Mouse (Mus musculus) testis, adult 2 months (tissue): ENCODE data around the gene Chl1. TPM values are rescaled to one million over a fixed set of nuclear protein-coding genes. Genes with fewer than 3 reads are reported as not detected.

Experiments
- H3K27ac ChIP-seq: fragments of 200-500 bp; 2 replicates; pipeline ENCODE4 v1.5.1; 2012; ENCODE audit warnings: low read depth, low read length; ENCODE audit not compliant: control insufficient read depth, insufficient read depth
- H3K27me3 ChIP-seq: fragments of 200-500 bp; 2 replicates; pipeline ENCODE4 v1.6.1; 2012; ENCODE audit warnings: mild to moderate bottlenecking, low read length, moderate library complexity; ENCODE audit not compliant: control insufficient read depth, insufficient read depth
- H3K36me3 ChIP-seq: fragments of 200-500 bp; 2 replicates; pipeline ENCODE4 v1.6.1; 2012; ENCODE audit warnings: mild to moderate bottlenecking, low read length; ENCODE audit not compliant: control insufficient read depth, insufficient read depth
- H3K4me1 ChIP-seq: fragments of 200-500 bp; 2 replicates; pipeline ENCODE4 v1.6.1; 2012; ENCODE audit warnings: low read length; ENCODE audit not compliant: control insufficient read depth, insufficient read depth
- H3K4me3 ChIP-seq: fragments of 200-500 bp; 2 replicates; pipeline ENCODE4 v1.5.1; 2012; ENCODE audit warnings: low read depth, mild to moderate bottlenecking, low read length, moderate library complexity, mixed read lengths; ENCODE audit not compliant: control insufficient read depth
- CTCF ChIP-seq: fragments of 200-500 bp; IDR thresholded peaks from 2 replicates; pipeline ENCODE4 v1.5.1; 2012; ENCODE audit warnings: low read depth, mild to moderate bottlenecking, inconsistent platforms, low read length, moderate library complexity; ENCODE audit not compliant: control insufficient read depth, insufficient read depth, insufficient replicate concordance
- POLR2A ChIP-seq: fragments of 200-500 bp; IDR thresholded peaks from 2 replicates; pipeline ENCODE4 v1.6.1; 2012; ENCODE audit warnings: low read depth, mild to moderate bottlenecking, inconsistent platforms, low read length, moderate library complexity; ENCODE audit not compliant: control insufficient read depth
- polyA plus RNA-seq: library from polyadenylated mRNA; depleted of rRNA; stranded (reverse); fragments of >200 nt; gene quantifications from 2 replicates; pipeline ENCODE4 v1.2.3, GENCODE M21; 2012

Gene Chl1
- polyA plus RNA-seq, 1 experiment, result 192 TPM

DNA sequence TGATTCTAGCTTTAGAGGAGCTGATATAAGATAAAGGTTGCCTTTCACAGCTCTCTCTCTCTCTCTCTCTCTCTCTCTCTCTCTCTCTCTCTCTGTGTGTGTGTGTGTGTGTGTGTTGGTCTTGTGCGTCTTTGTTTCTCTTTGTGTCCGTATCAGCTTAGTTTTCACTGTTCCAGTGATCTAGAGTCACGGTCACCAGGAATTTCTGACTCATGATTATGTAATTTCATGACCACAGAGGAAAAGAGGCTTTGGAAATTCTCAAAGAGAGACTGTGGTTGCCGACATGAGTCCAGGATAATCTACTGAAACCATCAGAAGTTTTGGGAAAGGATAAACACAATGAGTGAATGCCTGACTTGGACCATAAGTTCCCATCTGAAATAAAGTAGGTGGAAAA lies 110.5 kb downstream of the Chl1 start:
- Histone ChIP-seq H3K4me1 (no peaks in the 10 kb centered on the region), H3K4me3 (no peak overlapping the region), H3K27me3 (no peaks in the 10 kb centered on the region), H3K36me3 (no peaks in the 10 kb centered on the region), H3K27ac (no peak overlapping the region)
- no peak for TF ChIP-seq POLR2A
- no peak for TF ChIP-seq CTCF

DNA sequence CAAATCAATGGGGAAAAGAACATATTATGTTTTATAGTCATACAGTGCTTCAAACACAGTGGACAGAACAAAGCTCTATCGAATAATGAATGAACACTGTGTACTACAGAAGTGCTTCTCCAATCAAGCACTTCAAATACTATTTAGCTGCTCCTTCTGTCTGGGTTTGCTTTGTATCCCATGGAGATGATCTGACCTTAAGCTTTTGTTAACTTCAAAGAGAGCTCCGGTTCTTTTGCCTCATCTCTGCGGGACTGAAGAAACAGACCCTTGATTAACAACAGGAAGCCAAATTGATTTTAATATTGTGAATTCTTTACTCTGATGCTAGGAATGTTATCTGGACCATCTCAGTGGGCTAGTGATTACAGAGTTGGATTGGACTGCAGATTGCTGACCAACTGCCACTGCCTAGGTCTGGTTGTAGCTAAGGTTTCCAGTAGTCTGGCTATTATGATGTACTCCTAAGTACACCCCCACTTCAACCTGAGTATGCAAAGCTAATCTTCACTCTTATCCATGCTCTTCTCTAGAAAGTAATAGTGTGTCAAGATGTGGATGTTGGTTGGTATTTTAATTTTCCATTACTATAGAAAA lies 111.8 kb downstream of the Chl1 start:
- Histone ChIP-seq H3K4me3 (no peak overlapping the region), H3K4me1 (no peaks in the 10 kb centered on the region), H3K27me3 (no peaks in the 10 kb centered on the region), H3K36me3 (no peaks in the 10 kb centered on the region), H3K27ac (no peak overlapping the region)
- TF ChIP-seq POLR2A (no peak), CTCF (no peak)

DNA sequence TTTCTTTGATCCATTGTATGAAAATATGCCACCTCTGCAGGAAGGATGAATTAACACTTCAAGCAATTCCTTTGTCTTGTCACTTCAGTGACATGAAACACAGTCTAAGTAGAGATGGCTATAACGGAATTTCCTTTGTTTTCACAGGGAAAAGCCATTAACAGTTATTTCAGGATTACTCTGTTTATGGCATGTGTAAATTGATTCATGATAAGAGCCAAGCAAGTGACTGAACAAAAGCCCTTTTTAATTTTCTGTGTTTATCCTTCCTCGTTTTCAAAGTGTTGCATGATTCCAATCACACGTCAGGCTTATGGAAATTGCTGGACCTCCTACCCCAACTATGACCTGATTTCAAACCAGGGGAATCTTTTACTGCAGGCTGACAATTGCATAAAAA lies 122.5 kb downstream of the Chl1 start:
- H3K27me3 ChIP-seq, result no peaks in the 10 kb centered on the region

DNA sequence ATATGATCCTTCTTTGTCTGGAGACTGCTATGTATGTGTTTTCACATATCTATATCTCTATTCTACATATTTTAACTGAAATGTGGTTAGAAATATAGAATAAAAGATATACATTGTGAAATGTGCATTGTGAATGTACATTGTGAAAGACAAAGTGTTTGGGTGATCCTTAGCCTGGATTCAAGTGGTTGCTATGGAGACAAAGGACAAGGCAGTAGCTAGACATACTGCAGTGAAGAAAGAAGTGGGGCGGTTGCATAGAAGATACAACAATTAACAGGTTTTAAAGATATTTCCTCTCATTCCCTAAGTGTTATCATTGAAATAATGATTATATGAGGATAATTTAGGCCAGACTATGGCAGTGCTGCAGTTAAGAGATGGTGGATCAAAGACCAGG lies 146.4 kb downstream of the Chl1 start:
- Histone ChIP-seq H3K36me3 (no peaks in the 10 kb centered on the region), H3K4me1 (no peaks in the 10 kb centered on the region), H3K27ac (no peak overlapping the region), H3K27me3 (no peaks in the 10 kb centered on the region), H3K4me3 (no peak overlapping the region)
- TF ChIP-seq POLR2A (no peak), CTCF (no peak)

More for the DNA sequence above, 122.5 kb downstream of the Chl1 start:
- Histone ChIP-seq H3K27ac (no peak overlapping the region), H3K36me3 (no peaks in the 10 kb centered on the region), H3K4me1 (no peaks in the 10 kb centered on the region), H3K4me3 (no peak overlapping the region)
- TF ChIP-seq CTCF (no peak), POLR2A (no peak)

DNA sequence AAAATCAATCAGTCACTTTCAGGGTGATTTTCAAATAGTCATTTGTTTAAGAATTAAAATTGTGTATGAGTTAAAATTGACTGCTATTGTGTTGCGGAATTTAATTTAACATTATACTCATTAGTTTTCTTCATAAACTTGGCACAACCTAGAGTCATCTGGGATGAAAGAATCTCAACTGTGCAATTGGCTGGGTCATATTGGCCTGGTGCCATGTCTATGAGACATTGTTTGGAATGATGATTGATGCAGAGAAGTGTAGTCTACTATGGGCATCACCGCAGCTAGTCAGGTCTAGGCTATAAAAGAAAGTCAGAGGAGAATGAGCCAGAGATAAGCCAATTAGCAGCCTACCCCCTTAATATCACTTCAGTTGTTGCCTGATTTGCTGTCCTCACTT lies 148.8 kb downstream of the Chl1 start:
- Histone ChIP-seq H3K27me3 (no peaks in the 10 kb centered on the region), H3K36me3 (no peaks in the 10 kb centered on the region), H3K4me3 (no peak overlapping the region), H3K4me1 (no peaks in the 10 kb centered on the region), H3K27ac (no peak overlapping the region)
- no peak for TF ChIP-seq POLR2A
- no peak for TF ChIP-seq CTCF

DNA sequence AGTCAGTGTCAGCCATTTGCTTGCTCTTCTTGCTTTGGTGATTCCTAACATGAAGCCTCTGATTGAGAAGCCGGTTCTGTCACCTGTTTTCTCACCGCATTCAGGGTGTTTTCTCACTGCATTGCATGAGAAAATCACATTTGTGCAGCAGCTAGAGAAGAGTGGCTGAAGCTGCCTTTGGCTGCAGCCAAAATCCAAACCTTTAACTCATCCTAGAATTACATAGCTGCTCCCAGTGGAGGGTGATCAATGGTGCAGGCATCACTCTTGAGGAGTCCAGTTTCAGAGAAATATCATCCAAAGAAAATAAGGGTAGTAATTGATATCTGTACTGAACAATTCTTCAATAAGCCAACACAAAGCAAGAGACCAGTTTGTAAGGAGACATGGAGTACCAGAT lies 154.8 kb downstream of the Chl1 start:
- no peaks in the 10 kb centered on the region for H3K4me1 ChIP-seq

DNA sequence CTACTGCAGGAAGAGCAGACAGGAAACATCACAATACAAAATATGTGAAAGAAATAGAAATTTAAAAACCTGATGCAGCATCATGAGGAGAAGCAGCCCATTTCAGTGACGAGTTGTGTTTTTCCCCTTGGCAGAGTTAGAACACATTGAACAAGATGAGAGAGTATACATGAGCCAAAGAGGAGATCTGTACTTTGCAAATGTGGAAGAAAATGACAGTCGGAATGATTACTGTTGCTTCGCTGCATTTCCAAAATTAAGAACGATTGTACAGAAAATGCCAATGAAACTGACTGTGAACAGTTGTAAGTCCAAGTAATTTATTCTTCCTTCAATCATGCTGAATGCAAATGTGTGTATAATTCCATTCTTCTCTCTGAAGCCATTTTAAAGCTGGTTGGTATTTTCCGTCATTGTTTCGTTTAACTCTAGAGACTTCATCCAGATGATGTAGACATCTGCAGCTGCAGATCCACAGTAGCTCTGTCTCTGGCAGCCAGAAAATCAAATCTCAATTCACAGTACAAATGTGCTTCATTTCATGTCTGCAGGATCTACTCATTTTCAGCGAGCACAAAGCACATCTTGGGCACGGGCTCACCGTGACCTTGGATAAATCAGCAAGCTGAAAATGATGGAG lies 155.4 kb downstream of the Chl1 start:
- no peaks in the 10 kb centered on the region for H3K36me3 ChIP-seq
- H3K4me3 ChIP-seq, result no peak overlapping the region
- H3K4me1 ChIP-seq, result no peaks in the 10 kb centered on the region
- H3K27ac ChIP-seq, result no peak overlapping the region
- TF ChIP-seq CTCF (no peak), POLR2A (no peak)
- H3K27me3 ChIP-seq, result no peaks in the 10 kb centered on the region

More for the DNA sequence above, 154.8 kb downstream of the Chl1 start:
- Histone ChIP-seq H3K36me3 (no peaks in the 10 kb centered on the region), H3K4me3 (no peak overlapping the region), H3K27me3 (no peaks in the 10 kb centered on the region), H3K27ac (no peak overlapping the region)
- TF ChIP-seq CTCF, result no peak
- TF ChIP-seq POLR2A, result no peak

DNA sequence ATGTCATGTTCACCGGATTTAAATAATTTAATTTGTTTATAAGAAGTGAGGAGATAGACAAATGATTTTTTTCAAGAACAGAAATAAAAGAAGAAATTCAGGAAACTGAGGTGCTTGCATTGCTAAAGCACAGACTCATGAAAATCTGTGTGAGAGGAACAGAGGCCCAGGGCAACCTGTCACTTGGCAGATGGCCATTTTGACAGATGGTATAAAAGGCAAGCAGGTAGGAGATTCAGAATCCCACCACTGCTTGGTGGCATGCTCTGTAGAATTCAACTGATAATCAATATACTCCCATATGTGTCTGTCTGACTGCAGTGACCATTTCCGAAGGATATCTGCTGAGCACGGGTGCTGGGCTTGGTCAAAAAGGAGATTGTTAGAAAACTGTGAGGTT lies 162.7 kb downstream of the Chl1 start:
- TF ChIP-seq POLR2A, result no peak
- TF ChIP-seq CTCF, result no peak
- H3K27ac ChIP-seq, result no peak overlapping the region
- H3K4me1 ChIP-seq, result no peaks in the 10 kb centered on the region
- H3K4me3 ChIP-seq, result no peak overlapping the region
- no peaks in the 10 kb centered on the region for H3K27me3 ChIP-seq
- no peaks in the 10 kb centered on the region for H3K36me3 ChIP-seq
